Mouse (Mus musculus): ENCODE measurements at regions not wholly inside any gene's neighbourhood (a gene's known extent, or its start where the extent isn't known, plus 50 kb on each side); places are given as distances from the start of the nearest gene placed in this dataset.

- Histone ChIP-seq H3K9ac (ENCODE audit: low read depth, low read length) (no peak overlapping the region), H3K9me3 (ENCODE audit: control insufficient read depth, low read length) (no peaks in the 10 kb centered on the region), H3K36me3 (ENCODE audit: control insufficient read depth, insufficient read depth, low read length) (no peaks in the 10 kb centered on the region), H3K27ac (ENCODE audit: low read depth, low read length) (no peak overlapping the region), H3K27me3 (ENCODE audit: control insufficient read depth, insufficient read depth, low read length) (no peaks in the 10 kb centered on the region), H3K4me1 (replicated peaks; ENCODE audit: control insufficient read depth, insufficient read depth, low read length) (no peaks in the 10 kb centered on the region), H3K4me3 (ENCODE audit: low read depth, low read length) (no peak overlapping the region), H3K4me2 (replicated peaks; ENCODE audit: low read depth, low read length) (no peak overlapping the region)
- no peak for ATAC-seq (ENCODE audit: low FRiP score)
- no peak for DNase-seq (ENCODE audit: low spot score)
- 79% methylated on average over 5 of the region's 5 CpGs for WGBS
Observed at GRCm38 (mm10) chr6:117284376-117285106, 116.2 kb downstream of the Cxcl12 start.

GRCm38 (mm10) chr6:117287396-117287795, 119.1 kb downstream of the Cxcl12 start:
- Histone ChIP-seq H3K9ac (ENCODE audit: low read depth, low read length) (no peak overlapping the region), H3K4me2 (replicated peaks; ENCODE audit: low read depth, low read length) (no peak overlapping the region), H3K36me3 (ENCODE audit: control insufficient read depth, insufficient read depth, low read length) (no peaks in the 10 kb centered on the region), H3K27ac (ENCODE audit: low read depth, low read length) (no peak overlapping the region), H3K4me1 (replicated peaks; ENCODE audit: control insufficient read depth, insufficient read depth, low read length) (no peaks in the 10 kb centered on the region), H3K27me3 (ENCODE audit: control insufficient read depth, insufficient read depth, low read length) (no peaks in the 10 kb centered on the region), H3K9me3 (ENCODE audit: control insufficient read depth, low read length) (no peaks in the 10 kb centered on the region), H3K4me3 (ENCODE audit: low read depth, low read length) (no peak overlapping the region)
- no peak for DNase-seq (ENCODE audit: low spot score)
- no peak for ATAC-seq (ENCODE audit: low FRiP score)
- WGBS = 92% methylated on average over 5 of the region's 5 CpGs

- no peaks in the 10 kb centered on the region for H3K9me3 ChIP-seq (ENCODE audit: control insufficient read depth, low read length)
- ATAC-seq (ENCODE audit: low FRiP score) (no peak), DNase-seq (ENCODE audit: low spot score) (no peak)
- no peak overlapping the region for H3K9ac ChIP-seq (ENCODE audit: low read depth, low read length)
- no peak overlapping the region for H3K4me2 ChIP-seq (replicated peaks; ENCODE audit: low read depth, low read length)
- no peak overlapping the region for H3K4me3 ChIP-seq (ENCODE audit: low read depth, low read length)
- H3K36me3 ChIP-seq (ENCODE audit: control insufficient read depth, insufficient read depth, low read length) = no peaks in the 10 kb centered on the region
- WGBS = 24% methylated on average over 9 of the region's 9 CpGs
- no peak overlapping the region for H3K27ac ChIP-seq (ENCODE audit: low read depth, low read length)
- H3K4me1 ChIP-seq (replicated peaks; ENCODE audit: control insufficient read depth, insufficient read depth, low read length) = no peaks in the 10 kb centered on the region
- H3K27me3 ChIP-seq (ENCODE audit: control insufficient read depth, insufficient read depth, low read length) = no peaks in the 10 kb centered on the region
Observed at GRCm38 (mm10) chr6:117293780-117294465, 125.6 kb downstream of the Cxcl12 start.

GRCm38 (mm10) chr6:117297918-117298317, 129.6 kb downstream of the Cxcl12 start:
- WGBS = 88% methylated on average over 2 of the region's 2 CpGs
- Histone ChIP-seq H3K36me3 (ENCODE audit: control insufficient read depth, insufficient read depth, low read length) (no peaks in the 10 kb centered on the region), H3K4me2 (replicated peaks; ENCODE audit: low read depth, low read length) (no peak overlapping the region), H3K9me3 (ENCODE audit: control insufficient read depth, low read length) (no peaks in the 10 kb centered on the region), H3K4me1 (replicated peaks; ENCODE audit: control insufficient read depth, insufficient read depth, low read length) (no peaks in the 10 kb centered on the region), H3K9ac (ENCODE audit: low read depth, low read length) (no peak overlapping the region), H3K27me3 (ENCODE audit: control insufficient read depth, insufficient read depth, low read length) (no peaks in the 10 kb centered on the region), H3K4me3 (ENCODE audit: low read depth, low read length) (no peak overlapping the region), H3K27ac (ENCODE audit: low read depth, low read length) (no peak overlapping the region)
- no peak for ATAC-seq (ENCODE audit: low FRiP score)
- DNase-seq (ENCODE audit: low spot score) = no peak

- no peak overlapping the region for H3K4me3 ChIP-seq (ENCODE audit: low read depth, low read length)
- WGBS = 67% methylated on average over 7 of the region's 7 CpGs
- ATAC-seq (ENCODE audit: low FRiP score) (no peak), DNase-seq (ENCODE audit: low spot score) (no peak)
- no peak overlapping the region for H3K27ac ChIP-seq (ENCODE audit: low read depth, low read length)
- no peaks in the 10 kb centered on the region for H3K27me3 ChIP-seq (ENCODE audit: control insufficient read depth, insufficient read depth, low read length)
- H3K9ac ChIP-seq (ENCODE audit: low read depth, low read length) = no peak overlapping the region
- H3K4me2 ChIP-seq (replicated peaks; ENCODE audit: low read depth, low read length) = no peak overlapping the region
- no peaks in the 10 kb centered on the region for H3K9me3 ChIP-seq (ENCODE audit: control insufficient read depth, low read length)
- H3K36me3 ChIP-seq (ENCODE audit: control insufficient read depth, insufficient read depth, low read length) = no peaks in the 10 kb centered on the region
- no peaks in the 10 kb centered on the region for H3K4me1 ChIP-seq (replicated peaks; ENCODE audit: control insufficient read depth, insufficient read depth, low read length)
Observed at GRCm38 (mm10) chr6:117299503-117300288, 131.4 kb downstream of the Cxcl12 start.

GRCm38 (mm10) chr6:117303361-117303760, 135.0 kb downstream of the Cxcl12 start:
- Histone ChIP-seq H3K27me3 (ENCODE audit: control insufficient read depth, insufficient read depth, low read length) (no peaks in the 10 kb centered on the region), H3K9ac (ENCODE audit: low read depth, low read length) (no peak overlapping the region), H3K27ac (ENCODE audit: low read depth, low read length) (no peak overlapping the region), H3K4me1 (replicated peaks; ENCODE audit: control insufficient read depth, insufficient read depth, low read length) (no peaks in the 10 kb centered on the region), H3K36me3 (ENCODE audit: control insufficient read depth, insufficient read depth, low read length) (no peaks in the 10 kb centered on the region), H3K9me3 (ENCODE audit: control insufficient read depth, low read length) (no peaks in the 10 kb centered on the region), H3K4me2 (replicated peaks; ENCODE audit: low read depth, low read length) (no peak overlapping the region), H3K4me3 (ENCODE audit: low read depth, low read length) (no peak overlapping the region)
- no peak for DNase-seq (ENCODE audit: low spot score)
- no peak for ATAC-seq (ENCODE audit: low FRiP score)
- WGBS = 68% methylated on average over 4 of the region's 5 CpGs

GRCm38 (mm10) chr6:117305736-117306250, 137.5 kb downstream of the Cxcl12 start:
- Histone ChIP-seq H3K4me1 (replicated peaks; ENCODE audit: control insufficient read depth, insufficient read depth, low read length) (no peaks in the 10 kb centered on the region), H3K27me3 (ENCODE audit: control insufficient read depth, insufficient read depth, low read length) (no peaks in the 10 kb centered on the region), H3K9me3 (ENCODE audit: control insufficient read depth, low read length) (no peaks in the 10 kb centered on the region), H3K9ac (ENCODE audit: low read depth, low read length) (no peak overlapping the region), H3K27ac (ENCODE audit: low read depth, low read length) (no peak overlapping the region), H3K36me3 (ENCODE audit: control insufficient read depth, insufficient read depth, low read length) (no peaks in the 10 kb centered on the region), H3K4me2 (replicated peaks; ENCODE audit: low read depth, low read length) (no peak overlapping the region), H3K4me3 (ENCODE audit: low read depth, low read length) (no peak overlapping the region)
- ATAC-seq (ENCODE audit: low FRiP score) (no peak), DNase-seq (ENCODE audit: low spot score) (no peak)
- WGBS = 72% methylated on average over 4 of the region's 4 CpGs

- Histone ChIP-seq H3K4me2 (replicated peaks; ENCODE audit: low read depth, low read length) (no peak overlapping the region), H3K9ac (ENCODE audit: low read depth, low read length) (no peak overlapping the region), H3K9me3 (ENCODE audit: control insufficient read depth, low read length) (no peaks in the 10 kb centered on the region), H3K36me3 (ENCODE audit: control insufficient read depth, insufficient read depth, low read length) (no peaks in the 10 kb centered on the region), H3K27ac (ENCODE audit: low read depth, low read length) (no peak overlapping the region), H3K4me3 (ENCODE audit: low read depth, low read length) (no peak overlapping the region), H3K27me3 (ENCODE audit: control insufficient read depth, insufficient read depth, low read length) (no peaks in the 10 kb centered on the region), H3K4me1 (replicated peaks; ENCODE audit: control insufficient read depth, insufficient read depth, low read length) (no peaks in the 10 kb centered on the region)
- no peak for ATAC-seq (ENCODE audit: low FRiP score)
- WGBS = 83% methylated on average over 2 of the region's 2 CpGs
- DNase-seq (ENCODE audit: low spot score) = no peak
Observed at GRCm38 (mm10) chr6:117308636-117309035, 140.3 kb downstream of the Cxcl12 start.

Data from hindbrain, embryonic 11.5 days (tissue).